Mouse (Mus musculus): Measurements from ENCODE around the gene Dus3l. TPM values are rescaled to one million over a fixed set of nuclear protein-coding genes. Genes with fewer than 3 reads are reported as not detected.

Dus3l gene
- total and polyA plus RNA-seq, 3 experiments: 38.9 to 70.5 TPM; not detected in 1

GRCm38 (mm10) chr17:56780291-56780978 is 15.9 kb downstream of the Dus3l start:
- H3K27me3 ChIP-seq (ENCODE audit: control insufficient read depth in 1 of 2, insufficient read depth in 2 of 2, low read length in 2 of 2): no peaks in the 10 kb centered on the region
- no peaks in the 10 kb centered on the region for H3K9me3 ChIP-seq (replicated peaks; ENCODE audit: insufficient read depth, low read length)
- no peaks in the 10 kb centered on the region for H3K4me1 ChIP-seq (ENCODE audit: control insufficient read depth in 1 of 2, insufficient read depth in 2 of 2, low read length in 2 of 2)
- no peak for TF ChIP-seq MAX (IDR thresholded peaks at IDR 0.05; ENCODE audit: low read length)
- TF ChIP-seq MYC (IDR thresholded peaks at IDR 0.05; ENCODE audit: low read depth, low read length): no peak
- no peak for TF ChIP-seq GABPA (IDR thresholded peaks at IDR 0.05; ENCODE audit: low read depth, low read length)
- TF ChIP-seq POLR2A (IDR thresholded peaks at IDR 0.05; ENCODE audit: control insufficient read depth in 1 of 2, insufficient read depth in 1 of 2, low read depth in 1 of 2, low read length in 2 of 2, poor library complexity in 1 of 2): no peak
- TF ChIP-seq KAT2A (conservative IDR thresholded peaks at IDR 0.05; ENCODE audit: low read depth, low read length): no peak
- TF ChIP-seq USF2 (IDR thresholded peaks at IDR 0.05; ENCODE audit: borderline replicate concordance in 1 of 2, insufficient read depth in 1 of 2, low read depth in 1 of 2, low read length in 2 of 2): no peak
- no peak for TF ChIP-seq RAD21 (IDR thresholded peaks at IDR 0.05; ENCODE audit: low read depth, low read length)
- no peak for TF ChIP-seq SMC3 (IDR thresholded peaks at IDR 0.05; ENCODE audit: low read depth, low read length)
- no peak for TF ChIP-seq USF1 (IDR thresholded peaks at IDR 0.05; ENCODE audit: low read depth, low read length)
- no peak for TF ChIP-seq ZMIZ1 (IDR thresholded peaks at IDR 0.05; ENCODE audit: low read depth, low read length)
- TF ChIP-seq BHLHE40 (IDR thresholded peaks at IDR 0.05; ENCODE audit: borderline replicate concordance, low read depth, low read length): no peak
- no peak for TF ChIP-seq ZC3H11A (IDR thresholded peaks at IDR 0.05; ENCODE audit: low read depth, low read length)
- no peak for TF ChIP-seq ELF1 (IDR thresholded peaks at IDR 0.05; ENCODE audit: low read depth, low read length)
- TF ChIP-seq MYB (IDR thresholded peaks at IDR 0.05; ENCODE audit: low read depth, low read length): no peak
- no peak for TF ChIP-seq NELFE (IDR thresholded peaks at IDR 0.05; ENCODE audit: low read depth, low read length)
- no peak for TF ChIP-seq POLR2AphosphoS2 (IDR thresholded peaks at IDR 0.05; ENCODE audit: low read length)
- TF ChIP-seq MXI1 (IDR thresholded peaks at IDR 0.05; ENCODE audit: low read depth, low read length): no peak
- TF ChIP-seq ZKSCAN1 (IDR thresholded peaks at IDR 0.05; ENCODE audit: low read depth, low read length): no peak
- H3K79me2 ChIP-seq (ENCODE audit: control insufficient read depth, insufficient read depth, low read length, poor library complexity): no peaks in the 10 kb centered on the region
- H3K36me3 ChIP-seq (ENCODE audit: control insufficient read depth in 1 of 2, insufficient read depth in 2 of 2, low read length in 2 of 2): no peaks in the 10 kb centered on the region; a peak in 1 of 4 replicates
- no peak overlapping the region for H3K9ac ChIP-seq (ENCODE audit: control insufficient read depth, low read depth, low read length, poor library complexity, severe bottlenecking)
- no peak overlapping the region for H3K4me3 ChIP-seq (ENCODE audit: control insufficient read depth in 1 of 2, insufficient read depth in 1 of 2, low read depth in 2 of 2, low read length in 2 of 2)
- DNase-seq (ENCODE audit: low read depth, low spot score): no peak
- no peak overlapping the region for H3K27ac ChIP-seq (ENCODE audit: control insufficient read depth, low read depth, low read length)

GRCm38 (mm10) chr17:56788886-56789285 is 24.3 kb downstream of the Dus3l start:
- H3K27me3 ChIP-seq (ENCODE audit: control insufficient read depth in 1 of 2, insufficient read depth in 2 of 2, low read length in 2 of 2): no peaks in the 10 kb centered on the region
- no peaks in the 10 kb centered on the region for H3K79me2 ChIP-seq (ENCODE audit: control insufficient read depth, insufficient read depth, low read length, poor library complexity)
- no peaks in the 10 kb centered on the region; a peak in 1 of 4 replicates for H3K36me3 ChIP-seq (ENCODE audit: control insufficient read depth in 1 of 2, insufficient read depth in 2 of 2, low read length in 2 of 2)
- no peak overlapping the region for H3K4me3 ChIP-seq (ENCODE audit: control insufficient read depth in 1 of 2, insufficient read depth in 1 of 2, low read depth in 2 of 2, low read length in 2 of 2)
- H3K9me3 ChIP-seq (replicated peaks; ENCODE audit: insufficient read depth, low read length): no peaks in the 10 kb centered on the region
- no peak overlapping the region for H3K27ac ChIP-seq (ENCODE audit: control insufficient read depth, low read depth, low read length)
- H3K9ac ChIP-seq (ENCODE audit: control insufficient read depth, low read depth, low read length, poor library complexity, severe bottlenecking): no peak overlapping the region
- H3K4me1 ChIP-seq (ENCODE audit: control insufficient read depth in 1 of 2, insufficient read depth in 2 of 2, low read length in 2 of 2): 0 out of 4 replicates have a peak, but pooled peaks cover 0 to 4% of the 10 kb centered on the region in 2 experiments
- TF ChIP-seq TBP (IDR thresholded peaks at IDR 0.05; ENCODE audit: low read depth, low read length) (no peak), GABPA (IDR thresholded peaks at IDR 0.05; ENCODE audit: low read depth, low read length) (no peak), MEF2A (IDR thresholded peaks at IDR 0.05; ENCODE audit: extremely low read depth, insufficient replicate concordance, low read depth, low read length, poor library complexity, severe bottlenecking) (no peak), ZKSCAN1 (IDR thresholded peaks at IDR 0.05; ENCODE audit: low read depth, low read length) (no peak), CHD2 (IDR thresholded peaks at IDR 0.05; ENCODE audit: low read length) (no peak), CHD1 (IDR thresholded peaks at IDR 0.05; ENCODE audit: low read depth, low read length) (no peak), NELFE (IDR thresholded peaks at IDR 0.05; ENCODE audit: low read depth, low read length) (no peak), POLR2AphosphoS2 (IDR thresholded peaks at IDR 0.05; ENCODE audit: low read length) (no peak), RCOR1 (IDR thresholded peaks at IDR 0.05; ENCODE audit: low read depth, low read length) (no peak), ZNF384 (IDR thresholded peaks at IDR 0.05; ENCODE audit: low read depth, low read length) (no peak), EP300 (IDR thresholded peaks at IDR 0.05; ENCODE audit: low read depth in 1 of 2, low read length in 2 of 2) (no peak), BHLHE40 (IDR thresholded peaks at IDR 0.05; ENCODE audit: borderline replicate concordance, low read depth, low read length) (no peak), USF1 (IDR thresholded peaks at IDR 0.05; ENCODE audit: low read depth, low read length) (no peak), RAD21 (IDR thresholded peaks at IDR 0.05; ENCODE audit: low read depth, low read length) (no peak), CTCF (IDR thresholded peaks at IDR 0.05 in 2 of 3, conservative IDR thresholded peaks at IDR 0.05 in 1 of 3; ENCODE audit: control insufficient read depth in 1 of 3, insufficient read depth in 1 of 3, low read depth in 2 of 3, low read length in 3 of 3, poor library complexity in 1 of 3, severe bottlenecking in 1 of 3) (no peak), KAT2A (conservative IDR thresholded peaks at IDR 0.05; ENCODE audit: low read depth, low read length) (no peak), TCF12 (IDR thresholded peaks at IDR 0.05; ENCODE audit: low read depth, low read length) (no peak), POLR2A (IDR thresholded peaks at IDR 0.05; ENCODE audit: control insufficient read depth in 1 of 2, insufficient read depth in 1 of 2, low read depth in 1 of 2, low read length in 2 of 2, poor library complexity in 1 of 2) (no peak), HCFC1 (IDR thresholded peaks at IDR 0.05; ENCODE audit: low read depth, low read length) (no peak)
- no peak for DNase-seq (ENCODE audit: low read depth, low spot score)

Measured in MEL (cell line).